Mouse (Mus musculus) macrophage (primary cell): ENCODE results near the gene Hspa4. TPM values are rescaled to one million over a fixed set of nuclear protein-coding genes. Genes with fewer than 3 reads are reported as not detected.
"Not testable (repeated sequence)": the region's sequence is repeated elsewhere in the genome, so short reads cannot be mapped to it uniquely, and the experiment has no call there.

Source experiments
- H3K27ac ChIP-seq: fragments of 350-480 bp; formaldehyde crosslinking; 2 replicates; pipeline ENCODE4 v1.9.0; 2021
- H3K36me3 ChIP-seq: fragments of 350-480 bp; formaldehyde crosslinking; 2 replicates; pipeline ENCODE4 v1.9.0; 2021; ENCODE audit errors: inconsistent target
- H3K4me3 ChIP-seq: fragments of 350-480 bp; formaldehyde crosslinking; 2 replicates; pipeline ENCODE4 v1.9.0; 2021; ENCODE audit errors: inconsistent target
- H3K79me2 ChIP-seq: fragments of 350-480 bp; formaldehyde crosslinking; 2 replicates; pipeline ENCODE4 v1.9.0; 2021; ENCODE audit errors: inconsistent target
- WGBS: methylation state at CpG from one replicate; pipeline ENCODE4 v1.1.7; 2026; ENCODE audit warnings: inconsistent platforms; ENCODE audit not compliant: missing documents; 5-methylcytosine and 5-hydroxymethylcytosine counted together
- polyA plus RNA-seq: library from polyadenylated mRNA; stranded (reverse); fragments of 250-400 nt; gene quantifications from 3 replicates; pipeline ENCODE4 v1.2.4, GENCODE M21; 2018; ENCODE audit warnings: inconsistent platforms
- total RNA-seq, 78 experiments: library from RNA; depleted of rRNA; stranded (reverse); fragments of 250-400 nt; gene quantifications; 1 replicate in 9 of 78; 2 replicates in 24 of 78; 3 replicates in 43 of 78; 4 replicates in 2 of 78; pipeline ENCODE4 v1.2.4; 2018; ENCODE audit warnings: inconsistent platforms in 56 of 78

Gene Hspa4
- 100 to 1,000 TPM in 17 of 26 experiments, 10 to 100 TPM in 9; 60.0 to 163 (median 111) TPM for total RNA-seq (2018; cell fraction: chromatin; rRNA removed)
- 100 to 1,000 TPM; 108 to 172 (median 132) TPM for total RNA-seq (2018; cell fraction: cytosol; rRNA removed)
- total RNA-seq (2018; cell fraction: nucleus; rRNA removed) = 100 to 1,000 TPM in 19 of 26 experiments, 10 to 100 TPM in 7; 66.8 to 268 (median 124) TPM
- 93.1 to 460 TPM (median 147 TPM) in 3 replicates for polyA plus RNA-seq

GRCm38 (mm10) chr11:53300330-53301166 is at the start of gene Hspa4:
Hspa4 (minus strand) TSS chr11:53300457.
- Histone ChIP-seq H3K79me2 (peaks cover 40% of the 10 kb centered on the region), H3K36me3 (no peaks in the 10 kb centered on the region), H3K4me3 (peak within 1 kb of the TSS; percentile 73), H3K27ac (peak within 1 kb of the TSS; percentile 99)
- 2% methylated on average over 58 of the region's 58 CpGs for WGBS

- Histone ChIP-seq H3K79me2 (no peaks in the 10 kb centered on the region), H3K36me3 (no peaks in the 10 kb centered on the region), H3K4me3 (no peak overlapping the region), H3K27ac (no peak overlapping the region)
- WGBS = 82% methylated on average over 2 of the region's 2 CpGs
Observed at GRCm38 (mm10) chr11:53345738-53346137, 45.5 kb upstream of the Hspa4 start.

- no peaks in the 10 kb centered on the region for H3K79me2 ChIP-seq
- H3K36me3 ChIP-seq = no peaks in the 10 kb centered on the region
- no peak overlapping the region for H3K4me3 ChIP-seq
- WGBS = 56% methylated on average over 5 of the region's 5 CpGs
- no peak overlapping the region for H3K27ac ChIP-seq
Observed at GRCm38 (mm10) chr11:53345328-53345727, 45.1 kb upstream of the Hspa4 start.

- Histone ChIP-seq H3K79me2 (no peaks in the 10 kb centered on the region), H3K27ac (no peak overlapping the region), H3K36me3 (no peaks in the 10 kb centered on the region), H3K4me3 (no peak overlapping the region)
- WGBS = 21% methylated on average over 5 of the region's 5 CpGs
Observed at GRCm38 (mm10) chr11:53342711-53343110, 42.5 kb upstream of the Hspa4 start.

- 92% methylated on average over 9 of the region's 10 CpGs for WGBS
- not testable (repeated sequence) for H3K79me2 ChIP-seq, H3K4me3 ChIP-seq, H3K36me3 ChIP-seq, H3K27ac ChIP-seq
Observed at GRCm38 (mm10) chr11:53341019-53341418, 40.8 kb upstream of the Hspa4 start.

- WGBS = 92% methylated on average over 8 of the region's 8 CpGs
Observed at GRCm38 (mm10) chr11:53337684-53338083, 37.4 kb upstream of the Hspa4 start.

GRCm38 (mm10) chr11:53336924-53337323 is 36.7 kb upstream of the Hspa4 start:
- 92% methylated on average over 1 of the region's 1 CpGs for WGBS
- Histone ChIP-seq H3K27ac (no peak overlapping the region), H3K36me3 (peaks cover 6% of the 10 kb centered on the region; the same call in 1 of the 2 replicates), H3K79me2 (no peaks in the 10 kb centered on the region), H3K4me3 (no peak overlapping the region)

More at GRCm38 (mm10) chr11:53337684-53338083, 37.4 kb upstream of the Hspa4 start:
- Histone ChIP-seq H3K36me3 (no peaks in the 10 kb centered on the region; the same call in 1 of the 2 replicates), H3K27ac (no peak overlapping the region), H3K4me3 (no peak overlapping the region), H3K79me2 (no peaks in the 10 kb centered on the region)

GRCm38 (mm10) chr11:53336182-53336571 is 35.9 kb upstream of the Hspa4 start:
- peaks cover 14% of the 10 kb centered on the region; the same call in 1 of the 2 replicates for H3K36me3 ChIP-seq

GRCm38 (mm10) chr11:53335505-53336181 is 35.4 kb upstream of the Hspa4 start:
- H3K79me2 ChIP-seq = no peaks in the 10 kb centered on the region
- H3K36me3 ChIP-seq = peaks cover 17% of the 10 kb centered on the region; the same call in 1 of the 2 replicates
- H3K27ac ChIP-seq = no peak overlapping the region
- WGBS = 69% methylated on average over 3 of the region's 3 CpGs
- no peak overlapping the region for H3K4me3 ChIP-seq

More at GRCm38 (mm10) chr11:53336182-53336571, 35.9 kb upstream of the Hspa4 start:
- Histone ChIP-seq H3K27ac (no peak overlapping the region), H3K79me2 (no peaks in the 10 kb centered on the region), H3K4me3 (no peak overlapping the region)

- Histone ChIP-seq H3K4me3 (no peak overlapping the region), H3K36me3 (peaks cover 50% of the 10 kb centered on the region), H3K27ac (no peak overlapping the region), H3K79me2 (no peaks in the 10 kb centered on the region)
- WGBS = 83% methylated on average over 14 of the region's 14 CpGs
Observed at GRCm38 (mm10) chr11:53332076-53332680, 31.9 kb upstream of the Hspa4 start.

GRCm38 (mm10) chr11:53331121-53331520 is 30.9 kb upstream of the Hspa4 start:
- 97% methylated on average over 6 of the region's 6 CpGs for WGBS
- Histone ChIP-seq H3K36me3 (peaks cover 50% of the 10 kb centered on the region), H3K79me2 (peaks cover 5% of the 10 kb centered on the region), H3K4me3 (no peak overlapping the region), H3K27ac (no peak overlapping the region)

- Histone ChIP-seq H3K4me3 (no peak overlapping the region), H3K79me2 (peaks cover 13% of the 10 kb centered on the region), H3K36me3 (peaks cover 50% of the 10 kb centered on the region), H3K27ac (no peak overlapping the region)
- WGBS = 94% methylated on average over 7 of the region's 7 CpGs
Observed at GRCm38 (mm10) chr11:53330325-53330724, 30.1 kb upstream of the Hspa4 start.

GRCm38 (mm10) chr11:53324512-53324968 is 24.3 kb upstream of the Hspa4 start, which contains the start of gene Zcchc10:
Zcchc10 (plus strand) TSS chr11:53324679.
- Histone ChIP-seq H3K4me3 (peak within 1 kb of the TSS; percentile 99), H3K27ac (peak within 1 kb of the TSS; percentile 47), H3K79me2 (peaks cover 22% of the 10 kb centered on the region), H3K36me3 (peaks cover 24% of the 10 kb centered on the region)
- WGBS = under 1% methylated on average over 19 of the region's 21 CpGs

GRCm38 (mm10) chr11:53319867-53320266 is 19.6 kb upstream of the Hspa4 start:
- not testable (repeated sequence) for H3K36me3 ChIP-seq, H3K79me2 ChIP-seq, H3K27ac ChIP-seq, H3K4me3 ChIP-seq
- 94% methylated on average over 13 of the region's 13 CpGs for WGBS
